Mouse (Mus musculus) G1E (cell line): ENCODE data around the gene Speer4e.
"Not testable (repeated sequence)": the region's sequence is repeated elsewhere in the genome, so short reads cannot be mapped to it uniquely, and the experiment has no call there.

Experiments used
- CTCF ChIP-seq: IDR thresholded peaks from 2 replicates; pipeline ENCODE4 v1.5.1; 2012; ENCODE audit warnings: low read depth, low read length, inconsistent platforms, mixed read lengths
- GATA1 ChIP-seq: IDR thresholded peaks from 2 replicates; pipeline ENCODE4 v1.6.1; 2012; ENCODE audit warnings: borderline replicate concordance, low read length, inconsistent platforms, mixed read lengths
- POLR2AphosphoS5 ChIP-seq: IDR thresholded peaks from 2 replicates; pipeline ENCODE4 v1.6.1; 2012; ENCODE audit warnings: low read depth, low read length, inconsistent platforms; ENCODE audit not compliant: insufficient replicate concordance
- TAL1 ChIP-seq: conservative IDR thresholded peaks from 2 replicates; pipeline ENCODE4 v1.6.1; 2012; ENCODE audit warnings: low read depth, low read length, inconsistent platforms, mixed read lengths

- TF ChIP-seq CTCF, GATA1, TAL1, POLR2AphosphoS5: not testable (repeated sequence)
Measured at GRCm38 (mm10) chr5:14961502-14961901, 23.3 kb upstream of the Speer4e start.
